Mouse (Mus musculus): ENCODE results near the gene Adam22.

Gene Adam22

DNA sequence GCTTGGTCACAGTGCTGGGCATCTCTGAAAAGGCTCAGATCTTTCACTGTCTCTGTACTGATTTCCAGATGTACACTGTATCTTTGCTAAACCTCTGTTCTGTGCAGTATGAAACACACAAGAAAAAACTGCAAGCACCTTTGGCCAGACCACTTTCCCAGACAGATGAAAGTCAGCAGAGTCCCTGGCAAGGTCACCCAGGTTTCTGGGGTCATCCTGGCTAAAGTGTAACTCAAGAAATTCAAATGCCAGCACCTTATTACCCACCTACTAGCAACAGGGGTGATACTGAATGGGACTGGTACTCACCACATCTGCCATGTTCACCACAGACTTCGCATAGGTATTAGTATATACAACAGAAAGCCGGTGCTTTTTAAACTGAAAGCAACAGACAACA is 221.8 kb downstream of the Adam22 start:
- DNase-seq: no peak

GRCm38 (mm10) chr5:8145473-8145872 is 222.5 kb downstream of the Adam22 start:
- no peak for DNase-seq

DNA sequence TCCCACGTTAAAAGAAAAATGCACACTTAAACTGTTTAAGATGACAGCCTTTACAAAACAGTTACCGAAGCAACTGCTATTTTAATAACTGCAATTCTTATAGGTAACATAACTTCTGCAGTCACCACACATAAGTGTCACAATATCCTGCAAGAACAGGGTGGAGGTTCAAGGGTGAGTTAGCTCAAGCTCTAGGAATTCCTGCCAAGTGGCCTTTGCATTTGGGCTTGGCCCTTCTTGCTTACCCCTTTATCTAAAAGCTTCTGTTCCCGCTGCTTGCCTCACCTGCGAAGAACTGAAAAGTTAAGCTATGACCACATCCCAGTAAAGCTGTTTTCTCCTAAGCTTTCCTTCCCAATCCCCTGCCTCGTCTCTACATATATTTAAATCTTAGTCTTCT is 235.4 kb downstream of the Adam22 start:
- DNase-seq: no peak

GRCm38 (mm10) chr5:8131918-8132317 is 236.0 kb downstream of the Adam22 start:
- no peak for DNase-seq

DNA sequence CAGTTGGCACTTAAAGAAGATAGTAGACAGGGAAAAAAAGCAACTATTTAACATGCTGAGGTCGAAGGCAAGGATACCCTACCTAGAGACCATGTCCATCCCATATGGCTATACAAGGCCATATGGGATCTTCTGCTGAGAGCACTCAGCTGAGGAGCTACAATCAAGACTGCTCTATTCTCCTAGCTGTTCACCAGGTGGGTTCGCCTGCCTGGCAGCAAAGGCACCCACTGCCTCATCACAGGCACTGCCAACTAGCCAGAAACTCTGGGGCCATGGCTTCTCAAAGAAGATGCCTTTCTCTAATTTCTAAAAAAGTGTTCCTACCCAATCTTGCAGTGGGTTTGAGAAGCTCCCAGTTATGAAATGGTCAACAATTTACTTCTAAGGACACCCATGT is 238.2 kb downstream of the Adam22 start:
- DNase-seq: no peak

GRCm38 (mm10) chr5:8120926-8121325 is 247.0 kb downstream of the Adam22 start:
- no peak for DNase-seq

- no peak for DNase-seq
These were observed 247.9 kb downstream of the Adam22 start for GRCm38 (mm10) chr5:8120087-8120486.

GRCm38 (mm10) chr5:8116561-8117168 is 251.3 kb downstream of the Adam22 start:
- DNase-seq: no peak

DNA sequence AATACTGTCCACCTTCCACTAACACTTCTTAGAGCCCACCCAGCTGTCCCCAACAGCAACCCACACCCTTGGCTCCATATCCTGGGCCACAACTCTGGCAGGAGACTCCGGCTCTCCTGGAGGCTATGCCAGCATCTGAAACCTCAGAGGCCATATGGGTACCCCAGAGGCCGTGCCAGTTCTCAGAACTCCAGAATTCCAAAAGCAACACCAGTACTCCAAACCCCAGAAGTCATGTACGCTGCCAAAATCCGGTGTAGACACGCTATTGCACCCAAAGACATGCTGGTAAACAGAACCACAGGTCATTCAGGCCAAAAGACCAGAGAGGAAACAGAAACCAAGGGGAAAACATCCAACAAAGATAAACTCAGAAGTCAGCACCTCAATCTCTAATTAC is 255.7 kb downstream of the Adam22 start:
- DNase-seq: no peak

- DNase-seq: no peak
These were observed 256.3 kb downstream of the Adam22 start for GRCm38 (mm10) chr5:8111691-8112090.

- no peak for DNase-seq
These were observed 272.3 kb downstream of the Adam22 start for GRCm38 (mm10) chr5:8095689-8096088.

- no peak for DNase-seq
These were observed 273.0 kb downstream of the Adam22 start for GRCm38 (mm10) chr5:8094921-8095320.

GRCm38 (mm10) chr5:8088147-8088546 is 279.8 kb downstream of the Adam22 start:
- DNase-seq: no peak

DNA sequence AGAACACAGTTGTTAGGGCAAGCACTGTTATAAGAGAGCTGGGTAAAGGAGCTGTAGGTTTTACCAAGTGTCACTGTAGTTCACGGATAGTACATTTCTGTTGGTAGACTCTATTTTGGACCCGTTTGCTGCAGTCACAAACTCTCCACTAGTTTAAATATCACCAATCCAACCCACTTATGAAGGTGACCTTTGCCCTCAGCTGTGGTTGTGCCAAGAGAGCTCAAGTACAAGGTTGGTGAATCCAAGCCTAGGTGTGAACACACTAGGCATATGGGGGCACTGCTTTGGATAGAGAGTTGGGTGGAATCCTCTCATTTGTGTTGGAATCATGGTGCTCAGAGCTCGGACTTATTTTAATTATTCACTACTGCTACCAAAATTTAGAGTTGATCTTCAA is 282.3 kb downstream of the Adam22 start:
- DNase-seq: no peak

GRCm38 (mm10) chr5:8082800-8083509 is 285.0 kb downstream of the Adam22 start:
- no peak for DNase-seq

DNA sequence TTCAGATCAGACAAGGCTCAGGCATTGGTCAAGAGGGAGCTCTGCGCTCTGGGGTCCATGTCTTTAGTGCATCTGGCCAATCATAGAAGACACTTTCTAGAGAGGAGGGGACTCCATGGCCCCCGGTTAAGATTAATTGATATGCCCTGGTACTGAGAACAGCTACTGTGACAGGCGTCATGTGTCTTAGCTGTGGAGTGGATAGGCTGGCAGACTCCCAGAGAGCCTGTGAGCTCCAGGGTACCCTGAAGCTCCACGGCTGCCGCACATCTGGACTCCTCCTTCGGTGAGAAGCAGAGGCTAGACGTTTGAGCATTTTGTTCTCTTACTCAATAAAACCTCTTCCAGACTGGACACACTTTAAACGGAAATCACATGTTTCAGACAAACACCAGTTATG is 290.5 kb downstream of the Adam22 start:
- no peak for DNase-seq

- DNase-seq: no peak
These were observed 293.9 kb downstream of the Adam22 start for GRCm38 (mm10) chr5:8073901-8074561.

DNA sequence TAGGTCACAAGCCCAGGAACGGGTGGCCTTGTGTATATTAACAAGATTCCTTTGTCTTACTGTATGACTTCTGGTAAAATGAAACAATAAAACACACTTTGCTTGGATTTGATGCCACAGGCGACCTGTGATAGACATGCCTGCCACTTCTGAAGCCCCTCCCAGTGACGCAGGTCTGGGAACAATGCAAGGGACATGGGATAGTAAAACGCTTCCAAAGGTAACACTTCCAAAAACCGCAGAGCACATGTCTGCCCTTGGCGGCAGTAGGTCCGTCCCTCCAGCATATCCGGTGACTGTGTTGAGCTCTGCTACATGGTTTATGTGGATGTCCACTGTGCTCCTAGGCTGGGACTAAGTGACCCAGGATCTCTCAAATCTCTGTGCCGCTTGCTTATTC is 294.6 kb downstream of the Adam22 start:
- DNase-seq: no peak

DNA sequence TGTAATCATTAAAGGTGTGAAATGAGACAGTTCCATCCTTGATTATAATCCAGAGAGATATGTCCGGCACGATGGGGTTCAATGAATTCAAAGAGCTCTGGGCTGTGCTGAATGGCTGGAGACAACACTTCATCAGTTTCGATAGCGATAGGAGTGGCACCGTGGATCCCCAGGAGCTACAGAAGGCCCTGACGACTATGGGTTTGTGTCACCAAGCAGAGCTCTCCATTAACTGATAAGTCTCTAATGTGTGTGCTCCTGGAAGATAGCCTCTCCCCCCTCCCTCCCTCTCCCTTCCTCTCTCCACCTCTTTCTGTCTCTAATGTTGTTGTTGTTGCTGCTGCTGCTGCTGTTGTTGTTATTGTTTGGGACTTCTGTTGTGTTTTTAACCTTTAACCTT is 304.8 kb downstream of the Adam22 start:
- no peak for DNase-seq

- DNase-seq: no peak
These were observed 305.5 kb downstream of the Adam22 start for GRCm38 (mm10) chr5:8062469-8062868.

DNA sequence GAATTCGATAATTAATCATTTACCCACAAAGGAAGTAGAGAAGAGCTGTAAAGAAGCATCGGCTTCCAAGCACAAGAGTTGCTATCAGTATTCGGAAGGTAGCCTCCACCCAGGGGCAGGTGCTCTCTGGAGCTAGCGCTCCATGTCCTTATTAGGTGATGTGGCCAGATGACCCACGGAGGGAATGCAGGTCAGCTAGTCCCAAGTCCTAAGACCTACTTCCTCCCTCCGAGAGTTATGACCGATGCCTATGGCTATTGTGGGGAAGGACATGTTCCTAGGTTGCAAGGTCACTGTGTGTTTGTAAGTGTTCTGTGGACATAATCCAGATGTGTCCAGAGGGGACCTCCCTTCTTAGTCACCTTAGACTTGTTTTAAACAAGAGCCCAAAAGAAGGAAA is 309.9 kb downstream of the Adam22 start:
- DNase-seq: no peak

DNA sequence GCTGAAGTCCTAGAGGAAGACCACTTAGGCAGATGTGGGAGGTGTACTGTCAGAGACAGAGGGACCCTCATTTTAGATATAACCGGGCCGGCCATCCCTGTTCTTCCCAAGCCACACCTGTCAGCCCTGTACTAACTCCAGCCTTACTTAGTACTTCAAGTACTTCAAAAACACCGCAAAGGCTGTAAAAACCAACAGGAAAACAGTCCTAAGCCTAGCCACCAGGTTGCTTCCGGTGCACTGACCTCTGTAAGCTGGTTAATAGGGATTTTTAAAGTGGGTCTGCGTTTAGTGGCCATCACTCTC is 311.0 kb downstream of the Adam22 start:
- no peak for DNase-seq

GRCm38 (mm10) chr5:8056141-8057017 is 311.6 kb downstream of the Adam22 start:
- DNase-seq: peak; percentile 92

DNA sequence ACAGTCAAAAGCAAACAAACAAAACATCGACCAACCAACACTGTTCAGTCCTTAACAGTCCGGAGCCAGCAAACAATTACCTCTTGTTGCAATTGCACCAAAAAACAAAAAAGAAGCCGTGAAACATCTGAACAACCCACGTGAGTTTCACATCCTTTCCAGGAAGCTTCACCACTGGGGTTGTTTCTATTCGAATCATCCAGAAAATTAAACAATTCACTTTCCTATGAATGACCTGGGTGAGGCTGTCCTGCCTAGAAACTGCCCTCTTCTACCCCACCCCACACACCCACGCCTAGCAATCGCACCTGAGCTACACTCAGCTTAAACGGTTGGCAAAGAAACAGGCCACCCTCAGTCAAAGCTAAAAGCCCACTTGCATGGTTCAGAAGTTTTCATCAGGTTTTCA is 312.2 kb downstream of the Adam22 start:
- DNase-seq: peak; percentile 18
